Mouse (Mus musculus): Measurements from ENCODE around the gene Rps24.

- TF ChIP-seq CTCF (IDR thresholded peaks at IDR 0.05) (no peak), EP300 (IDR thresholded peaks at IDR 0.05) (no peak)
Measured at GRCm38 (mm10) chr14:24499478-24499877, 12.6 kb downstream of the Rps24 start.

Measured in lung, postnatal 0 days (tissue).